Mouse (Mus musculus) myocyte (in vitro differentiated cells): ENCODE data around the gene Specc1l. TPM values are rescaled to one million over a fixed set of nuclear protein-coding genes. Genes with fewer than 3 reads are reported as not detected.

Experiments used
- H3K27me3 ChIP-seq: one replicate; pipeline ENCODE4 v1.6.1; 2011; ENCODE audit not compliant: control insufficient read depth, insufficient read depth, insufficient read length
- H3K36me3 ChIP-seq: one replicate; pipeline ENCODE4 v1.6.1; 2011; ENCODE audit not compliant: control insufficient read depth, insufficient read depth
- H3K4me2 ChIP-seq: one replicate; pipeline ENCODE4 v1.6.1; 2011; ENCODE audit warnings: low read depth, control low read depth
- H3K4me3 ChIP-seq: one replicate; pipeline ENCODE4 v1.5.1; 2011; ENCODE audit warnings: mild to moderate bottlenecking, control low read depth, moderate library complexity
- H3K79me2 ChIP-seq: one replicate; pipeline ENCODE4 v1.6.1; 2011; ENCODE audit not compliant: control insufficient read depth, insufficient read depth
- H3ac ChIP-seq: one replicate; pipeline ENCODE4 v1.6.1; 2011; ENCODE audit not compliant: control insufficient read depth, insufficient read length
- CEBPB ChIP-seq: IDR thresholded peaks from 2 replicates; pipeline ENCODE4 v1.6.1; 2011; ENCODE audit warnings: mild to moderate bottlenecking, moderate library complexity; ENCODE audit not compliant: poor library complexity, insufficient read depth, severe bottlenecking
- E2F4 ChIP-seq: IDR thresholded peaks from one replicate; pipeline ENCODE4 v1.6.1; 2011; ENCODE audit warnings: mild to moderate bottlenecking, control low read depth, moderate library complexity; ENCODE audit not compliant: insufficient read depth
- MAX ChIP-seq: IDR thresholded peaks from one replicate; pipeline ENCODE4 v1.6.1; 2011; ENCODE audit warnings: low read depth, mild to moderate bottlenecking, control low read depth
- MYOD1 ChIP-seq, 3 experiments: IDR thresholded peaks; one replicate each; pipeline ENCODE4 v1.6.1; 2011; ENCODE audit warnings: control low read depth in 2 of 3, low read depth in 2 of 3, mild to moderate bottlenecking in 2 of 3, moderate library complexity in 1 of 3; ENCODE audit not compliant: insufficient read length in 2 of 3, control insufficient read depth in 1 of 3
- MYOG ChIP-seq, 3 experiments: IDR thresholded peaks; one replicate each; pipeline ENCODE4 v1.6.1; 2011; ENCODE audit warnings: control low read depth in 2 of 3, low read depth in 2 of 3, mild to moderate bottlenecking in 2 of 3; ENCODE audit not compliant: insufficient read length in 2 of 3, control insufficient read depth in 1 of 3, insufficient read depth in 1 of 3
- POLR2A ChIP-seq: IDR thresholded peaks from one replicate; pipeline ENCODE4 v1.6.1; 2011; ENCODE audit warnings: low read depth, mild to moderate bottlenecking, control low read depth, moderate library complexity; ENCODE audit not compliant: insufficient read length
- POLR2AphosphoS2 ChIP-seq: IDR thresholded peaks from one replicate; pipeline ENCODE4 v1.6.1; 2011; ENCODE audit warnings: low read depth, control low read depth; ENCODE audit not compliant: insufficient read length
- REST ChIP-seq: IDR thresholded peaks from one replicate; pipeline ENCODE4 v1.6.1; 2011; ENCODE audit warnings: mild to moderate bottlenecking, control low read depth, moderate library complexity; ENCODE audit not compliant: insufficient read depth, insufficient read length
- SRF ChIP-seq: IDR thresholded peaks from one replicate; pipeline ENCODE4 v1.6.1; 2011; ENCODE audit warnings: low read depth; ENCODE audit not compliant: control insufficient read depth, insufficient read length
- TCF12 ChIP-seq: IDR thresholded peaks from one replicate; pipeline ENCODE4 v1.6.1; 2011; ENCODE audit warnings: mild to moderate bottlenecking, control low read depth; ENCODE audit not compliant: poor library complexity, insufficient read depth, severe bottlenecking
- TCF3 ChIP-seq: IDR thresholded peaks from one replicate; pipeline ENCODE4 v1.6.1; 2011; ENCODE audit warnings: low read depth, control low read depth; ENCODE audit not compliant: insufficient read length
- USF1 ChIP-seq: IDR thresholded peaks from one replicate; pipeline ENCODE4 v1.6.1; 2011; ENCODE audit warnings: low read depth, mild to moderate bottlenecking, control low read depth, moderate library complexity
- polyA plus RNA-seq: library from polyadenylated mRNA; unstranded; fragments of >200 nt; fragmentation: generic; extraction: Trizol; gene quantifications from one replicate; pipeline ENCODE4 v1.2.1, GENCODE M21; 2012; ENCODE audit warnings: missing spikeins

Gene Specc1l
- polyA plus RNA-seq, 1 experiment, result 20.4 TPM

GRCm38 (mm10) chr10:75184826-75185225 is 27.0 kb upstream of the Specc1l start:
- Histone ChIP-seq H3K4me2 (no peak overlapping the region), H3K27me3 (no peaks in the 10 kb centered on the region), H3K79me2 (no peaks in the 10 kb centered on the region), H3K36me3 (peaks cover 8% of the 10 kb centered on the region), H3K4me3 (no peak overlapping the region), H3ac (no peak overlapping the region)
- TF ChIP-seq MAX (no peak), TCF12 (no peak), REST (no peak), E2F4 (no peak), TCF3 (no peak), SRF (no peak), POLR2A (no peak), MYOD1 (IDR thresholded peaks at IDR 0.05; ENCODE audit: control insufficient read depth in 1 of 3, insufficient read length in 2 of 3, low read depth in 2 of 3) (no peak), CEBPB (no peak), POLR2AphosphoS2 (no peak), USF1 (no peak), MYOG (IDR thresholded peaks at IDR 0.05; ENCODE audit: control insufficient read depth in 1 of 3, insufficient read depth in 1 of 3, insufficient read length in 2 of 3, low read depth in 2 of 3) (no peak)

GRCm38 (mm10) chr10:75186551-75186950 is 25.3 kb upstream of the Specc1l start:
- Histone ChIP-seq H3K27me3 (no peaks in the 10 kb centered on the region), H3K36me3 (peaks cover 4% of the 10 kb centered on the region), H3ac (no peak overlapping the region), H3K79me2 (no peaks in the 10 kb centered on the region), H3K4me2 (no peak overlapping the region), H3K4me3 (no peak overlapping the region)
- TF ChIP-seq CEBPB (no peak), MYOD1 (IDR thresholded peaks at IDR 0.05; ENCODE audit: control insufficient read depth in 1 of 3, insufficient read length in 2 of 3, low read depth in 2 of 3) (no peak), USF1 (no peak), TCF12 (no peak), REST (no peak), SRF (no peak), TCF3 (no peak), MAX (no peak), E2F4 (no peak), POLR2AphosphoS2 (no peak), POLR2A (no peak), MYOG (IDR thresholded peaks at IDR 0.05; ENCODE audit: control insufficient read depth in 1 of 3, insufficient read depth in 1 of 3, insufficient read length in 2 of 3, low read depth in 2 of 3) (no peak)

GRCm38 (mm10) chr10:75187366-75188056 is 24.4 kb upstream of the Specc1l start:
- no peak overlapping the region for H3K4me3 ChIP-seq
- TF ChIP-seq TCF12 (no peak), MYOG (IDR thresholded peaks at IDR 0.05; ENCODE audit: control insufficient read depth in 1 of 3, insufficient read depth in 1 of 3, insufficient read length in 2 of 3, low read depth in 2 of 3) (no peak), TCF3 (no peak), POLR2AphosphoS2 (no peak), CEBPB (no peak), E2F4 (no peak), MYOD1 (IDR thresholded peaks at IDR 0.05; ENCODE audit: control insufficient read depth in 1 of 3, insufficient read length in 2 of 3, low read depth in 2 of 3) (no peak), MAX (no peak), REST (no peak), USF1 (no peak), SRF (no peak), POLR2A (no peak)
- no peaks in the 10 kb centered on the region for H3K27me3 ChIP-seq
- H3ac ChIP-seq, result no peak overlapping the region
- H3K79me2 ChIP-seq, result no peaks in the 10 kb centered on the region
- no peaks in the 10 kb centered on the region for H3K36me3 ChIP-seq
- H3K4me2 ChIP-seq, result no peak overlapping the region

- TF ChIP-seq TCF12, result no peak
- no peak for TF ChIP-seq REST
- no peak for TF ChIP-seq SRF
- TF ChIP-seq MYOG (IDR thresholded peaks at IDR 0.05; ENCODE audit: control insufficient read depth in 1 of 3, insufficient read depth in 1 of 3, insufficient read length in 2 of 3, low read depth in 2 of 3), result no peak
- TF ChIP-seq MYOD1 (IDR thresholded peaks at IDR 0.05; ENCODE audit: control insufficient read depth in 1 of 3, insufficient read length in 2 of 3, low read depth in 2 of 3), result no peak
- no peak for TF ChIP-seq POLR2A
- TF ChIP-seq MAX, result no peak
- no peak for TF ChIP-seq CEBPB
- TF ChIP-seq E2F4, result no peak
- TF ChIP-seq POLR2AphosphoS2, result no peak
- TF ChIP-seq USF1, result no peak
- TF ChIP-seq TCF3, result no peak
- Histone ChIP-seq H3K27me3 (no peaks in the 10 kb centered on the region), H3ac (no peak overlapping the region), H3K4me3 (no peak overlapping the region), H3K36me3 (no peaks in the 10 kb centered on the region), H3K4me2 (no peak overlapping the region), H3K79me2 (no peaks in the 10 kb centered on the region)
These were observed 20.2 kb upstream of the Specc1l start for GRCm38 (mm10) chr10:75191647-75192046.

- no peak overlapping the region for H3K4me3 ChIP-seq
- H3K36me3 ChIP-seq, result no peaks in the 10 kb centered on the region
- H3K4me2 ChIP-seq, result no peak overlapping the region
- no peak overlapping the region for H3ac ChIP-seq
- H3K27me3 ChIP-seq, result no peaks in the 10 kb centered on the region
- TF ChIP-seq CEBPB (no peak), TCF12 (no peak), TCF3 (no peak), REST (no peak), MYOD1 (IDR thresholded peaks at IDR 0.05; ENCODE audit: control insufficient read depth in 1 of 3, insufficient read length in 2 of 3, low read depth in 2 of 3) (no peak), MAX (no peak)
- H3K79me2 ChIP-seq, result no peaks in the 10 kb centered on the region
These were observed 14.1 kb upstream of the Specc1l start for GRCm38 (mm10) chr10:75197817-75198216.
